Mouse (Mus musculus) cerebellum, adult 8-10 months (tissue): ENCODE measurements around the gene Zfp637.
A peak's percentile ranks its signal among the peaks of the same experiment; 100 is the strongest.
"Not testable (repeated sequence)": the region's sequence is repeated elsewhere in the genome, so short reads cannot be mapped to it uniquely, and the experiment has no call there.

Experiments
- DNase-seq: peaks from one replicate; pipeline ENCODE4 v3.0.0; 2022

Zfp637 gene

GRCm38 (mm10) chr6:117840686-117841510 is at the start of gene Zfp637:
Gene Zfp637, plus strand, starts transcription at chr6:117841180.
- peak; percentile 88 for DNase-seq

DNA sequence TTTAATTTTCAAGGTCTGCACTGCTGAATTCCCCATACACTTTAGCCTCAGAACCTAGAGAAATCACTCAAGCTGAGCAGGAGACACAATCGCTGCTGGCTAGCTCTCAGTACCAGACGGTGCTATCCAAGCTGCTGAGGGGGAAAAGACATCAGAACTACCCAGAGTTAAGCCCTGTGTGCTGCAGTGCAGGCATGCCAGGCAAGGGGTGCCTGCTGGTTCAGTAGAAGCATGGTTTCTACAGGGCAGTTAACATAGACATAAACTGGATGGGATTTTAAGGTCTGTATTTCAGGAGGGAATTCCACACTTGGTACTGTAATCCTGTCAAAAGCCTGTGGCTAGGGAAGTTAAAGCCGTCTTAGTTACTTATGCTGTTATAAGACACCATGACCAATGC is 45.7 kb upstream of the Zfp637 start:
- no peak for DNase-seq

- no peak for DNase-seq
Measured at GRCm38 (mm10) chr6:117800824-117801223, 40.2 kb upstream of the Zfp637 start.

GRCm38 (mm10) chr6:117801801-117802200 is 39.2 kb upstream of the Zfp637 start:
- peak; percentile 12 for DNase-seq

DNA sequence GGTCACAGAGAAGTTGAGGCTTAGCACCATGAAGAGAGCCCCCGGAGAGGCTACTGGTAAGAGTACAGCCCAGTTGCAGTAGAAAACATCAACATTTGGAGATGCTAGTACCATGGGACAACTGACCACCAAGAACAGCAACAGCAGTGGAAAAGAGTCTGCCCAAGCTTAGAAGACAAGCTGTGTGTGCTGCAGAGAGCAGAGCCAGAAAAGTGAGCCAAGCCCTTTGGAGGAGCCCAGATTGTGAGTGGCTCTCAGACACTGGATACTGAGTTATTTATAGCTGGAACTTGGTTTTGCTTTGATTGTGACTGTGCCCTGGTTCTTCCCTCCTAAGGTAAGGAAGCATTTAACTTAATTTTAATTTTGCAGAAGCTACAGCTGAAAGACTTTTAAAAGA is 33.2 kb upstream of the Zfp637 start:
- no peak for DNase-seq

DNA sequence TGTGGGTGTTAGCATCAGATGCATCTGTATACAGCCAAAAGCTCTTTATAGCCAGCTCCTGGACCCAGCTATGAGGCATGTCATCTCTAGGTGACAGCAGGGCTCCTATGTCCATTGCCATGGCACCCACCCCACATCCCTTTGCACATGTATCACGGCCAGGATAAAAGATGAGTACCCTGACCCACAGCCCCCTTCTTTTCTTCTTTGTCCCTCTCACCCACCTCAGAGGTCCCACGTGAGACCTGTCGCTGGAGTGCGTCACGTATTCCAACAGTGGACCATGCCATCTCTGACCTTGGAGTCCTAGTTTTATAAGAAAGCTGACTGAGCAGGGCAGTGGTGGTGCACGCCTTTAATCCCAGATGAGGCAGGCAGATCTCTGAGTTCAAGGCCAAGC is 31.2 kb upstream of the Zfp637 start:
- no peak for DNase-seq

DNA sequence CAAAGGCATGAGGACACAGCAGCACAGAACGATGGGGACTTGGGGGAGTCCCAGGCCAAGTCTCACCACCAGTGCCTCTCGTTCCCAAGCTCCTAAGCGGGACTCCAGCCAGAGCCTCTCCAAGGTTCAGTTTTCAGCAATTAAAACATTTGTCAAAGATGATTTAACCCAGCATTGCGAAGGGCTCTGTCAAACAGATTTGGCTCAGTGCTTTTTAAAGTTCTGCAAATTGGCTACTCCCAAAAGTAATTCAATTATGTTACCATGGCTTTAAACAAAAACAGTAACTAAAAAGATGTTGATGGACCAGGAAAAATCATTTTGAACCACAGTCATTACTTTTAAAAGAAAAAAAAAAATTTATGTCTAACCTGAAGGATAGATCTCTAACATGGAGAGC is 30.3 kb upstream of the Zfp637 start:
- no peak for DNase-seq

DNA sequence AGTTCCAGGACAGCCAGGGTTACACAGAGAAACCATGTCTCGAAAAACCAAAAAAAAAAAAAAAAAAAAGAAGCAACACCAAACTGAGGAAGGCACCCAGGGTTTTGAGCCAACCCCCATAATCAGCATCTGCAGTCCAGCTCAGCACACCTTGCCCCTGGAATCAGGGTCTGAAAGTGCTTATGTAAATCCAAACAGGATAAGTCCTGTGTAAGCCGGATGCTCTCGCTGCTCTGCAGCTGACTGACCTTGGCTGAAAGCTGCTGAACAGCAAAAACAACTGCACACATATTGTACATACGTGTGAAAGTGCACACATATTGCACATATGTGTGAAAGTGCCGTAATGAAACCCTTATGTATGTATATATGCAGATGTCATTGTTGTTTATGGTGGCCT is 29.7 kb upstream of the Zfp637 start:
- no peak for DNase-seq

DNA sequence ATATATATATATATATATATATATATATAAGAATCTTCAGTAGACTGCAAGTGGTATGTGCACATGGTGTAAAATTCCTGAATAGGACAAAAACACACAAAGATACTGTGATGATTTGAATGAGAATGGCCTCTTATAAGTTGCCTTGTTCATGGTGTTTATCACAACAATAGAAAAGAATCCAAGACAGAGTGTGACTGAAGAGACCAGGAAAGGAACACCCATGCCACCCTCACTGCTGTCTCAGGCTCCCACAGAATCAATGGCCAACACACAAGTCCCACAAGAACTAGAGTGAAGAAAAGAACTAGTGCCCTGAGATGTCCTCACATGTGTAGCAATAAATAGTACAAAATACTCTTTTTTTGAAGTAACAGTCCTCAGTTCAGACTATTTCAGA is 26.3 kb upstream of the Zfp637 start:
- no peak for DNase-seq

- DNase-seq: no peak
Measured at GRCm38 (mm10) chr6:117817108-117817541, 23.9 kb upstream of the Zfp637 start.

GRCm38 (mm10) chr6:117820327-117820726 is 20.7 kb upstream of the Zfp637 start:
- no peak for DNase-seq

- peak; percentile 54 for DNase-seq
Measured at GRCm38 (mm10) chr6:117825369-117825768, 15.6 kb upstream of the Zfp637 start.

DNA sequence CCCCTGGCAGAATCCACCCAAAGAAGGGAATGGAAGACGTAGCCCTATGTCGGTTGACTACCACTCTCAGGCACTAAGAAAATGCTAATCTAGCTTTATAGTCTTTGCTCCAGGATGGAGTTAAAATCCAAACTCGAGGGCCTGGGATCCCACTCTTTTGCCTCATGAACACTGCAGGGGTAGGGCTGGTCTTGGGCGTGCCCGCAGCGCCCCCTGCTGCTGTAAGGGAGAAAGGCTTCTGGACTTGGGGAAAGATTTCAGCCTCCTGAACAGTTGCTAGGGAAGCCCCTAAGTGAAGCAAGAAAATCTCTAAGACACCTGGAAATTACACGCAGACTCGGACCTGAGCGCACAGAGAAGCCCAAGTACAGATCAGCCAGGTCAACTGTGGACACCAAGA is 12.7 kb upstream of the Zfp637 start:
- peak; percentile 26 for DNase-seq

GRCm38 (mm10) chr6:117841511-117841955 is 553 bp downstream of the Zfp637 start:
- no peak for DNase-seq

GRCm38 (mm10) chr6:117844597-117844996 is 3.6 kb downstream of the Zfp637 start:
- DNase-seq: no peak

- DNase-seq: not testable (repeated sequence)
Measured at GRCm38 (mm10) chr6:117846671-117847070, 5.7 kb downstream of the Zfp637 start.

DNA sequence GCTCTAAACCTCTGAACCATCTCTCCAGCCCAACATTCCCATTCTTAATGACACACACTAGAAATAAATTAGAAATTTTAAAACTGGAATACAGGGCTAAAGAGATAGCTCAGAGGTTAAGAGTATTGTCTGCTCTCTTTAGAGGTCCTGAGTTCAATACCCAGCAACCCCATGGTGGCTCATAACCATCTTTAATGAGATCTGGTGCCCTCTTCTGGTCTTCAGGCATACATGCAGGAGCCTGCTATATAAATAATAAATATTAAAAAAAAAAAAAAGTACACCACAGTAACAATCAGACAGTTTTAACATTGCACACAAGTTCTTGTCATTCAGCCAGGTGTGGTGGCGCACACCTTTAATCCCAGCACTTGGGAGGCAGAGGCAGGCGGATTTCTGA is 6.8 kb downstream of the Zfp637 start:
- no peak for DNase-seq

- no peak for DNase-seq
Measured at GRCm38 (mm10) chr6:117848577-117848976, 7.6 kb downstream of the Zfp637 start.

DNA sequence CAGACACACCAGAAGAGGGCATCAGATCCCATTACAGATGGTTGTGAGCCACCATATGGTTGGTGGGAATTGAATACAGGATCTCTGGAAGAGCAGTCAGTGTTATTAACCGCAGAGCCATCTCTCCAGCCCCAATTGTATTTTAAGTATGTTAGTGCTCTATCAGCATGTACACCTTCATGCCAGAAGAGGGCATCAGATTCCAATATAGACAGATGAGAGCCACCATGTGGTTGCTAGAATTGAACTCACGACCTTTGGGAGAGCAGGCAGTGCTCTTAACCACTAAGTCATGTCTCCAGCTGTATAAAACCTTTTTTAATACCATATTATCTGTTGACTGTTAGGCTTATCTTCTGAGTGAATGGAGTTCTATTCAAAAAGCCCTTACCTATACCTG is 10.8 kb downstream of the Zfp637 start:
- DNase-seq: no peak

DNA sequence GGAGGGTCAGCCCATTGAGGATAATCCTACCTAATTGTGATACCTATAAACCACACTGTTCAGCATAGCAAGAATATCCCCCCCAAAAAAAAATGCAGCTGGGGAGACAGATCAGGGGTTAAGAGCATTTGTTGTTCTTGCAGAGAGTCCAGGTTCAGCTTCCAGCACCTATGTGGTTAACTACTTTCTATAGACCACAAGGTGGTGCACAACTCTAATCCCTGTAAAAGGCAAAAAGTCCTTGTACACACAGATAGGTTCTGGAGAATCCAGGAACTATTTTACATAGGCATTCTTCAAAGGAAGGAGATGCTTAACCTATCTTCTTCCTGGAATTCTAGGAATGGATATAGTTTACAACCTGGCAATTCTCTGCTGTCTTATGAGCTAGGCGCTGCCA is 17.0 kb downstream of the Zfp637 start:
- DNase-seq: no peak

GRCm38 (mm10) chr6:117861848-117862247 is 20.9 kb downstream of the Zfp637 start, which contains the start of gene Zfp239:
Gene Zfp239, plus strand, starts transcription at chr6:117862100.
- no peak for DNase-seq

DNA sequence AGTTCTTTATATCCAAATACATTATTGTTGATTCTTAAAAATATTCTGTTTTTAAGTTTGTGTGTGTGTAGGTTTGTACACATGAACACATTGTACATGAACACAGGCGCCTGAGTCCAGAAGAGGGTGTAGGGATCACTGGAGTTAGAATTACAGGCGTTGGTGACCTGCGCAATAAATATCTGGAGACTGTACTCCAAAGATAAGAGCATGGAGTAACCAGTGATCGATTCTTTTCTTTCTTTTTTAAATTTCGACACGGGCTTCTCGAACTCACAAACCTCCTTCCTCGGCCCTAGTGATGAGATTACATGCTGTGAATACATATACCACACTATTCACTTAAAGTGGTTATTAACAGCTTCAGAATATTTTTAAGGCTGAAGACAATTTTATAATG is 21.5 kb downstream of the Zfp637 start:
- no peak for DNase-seq

DNA sequence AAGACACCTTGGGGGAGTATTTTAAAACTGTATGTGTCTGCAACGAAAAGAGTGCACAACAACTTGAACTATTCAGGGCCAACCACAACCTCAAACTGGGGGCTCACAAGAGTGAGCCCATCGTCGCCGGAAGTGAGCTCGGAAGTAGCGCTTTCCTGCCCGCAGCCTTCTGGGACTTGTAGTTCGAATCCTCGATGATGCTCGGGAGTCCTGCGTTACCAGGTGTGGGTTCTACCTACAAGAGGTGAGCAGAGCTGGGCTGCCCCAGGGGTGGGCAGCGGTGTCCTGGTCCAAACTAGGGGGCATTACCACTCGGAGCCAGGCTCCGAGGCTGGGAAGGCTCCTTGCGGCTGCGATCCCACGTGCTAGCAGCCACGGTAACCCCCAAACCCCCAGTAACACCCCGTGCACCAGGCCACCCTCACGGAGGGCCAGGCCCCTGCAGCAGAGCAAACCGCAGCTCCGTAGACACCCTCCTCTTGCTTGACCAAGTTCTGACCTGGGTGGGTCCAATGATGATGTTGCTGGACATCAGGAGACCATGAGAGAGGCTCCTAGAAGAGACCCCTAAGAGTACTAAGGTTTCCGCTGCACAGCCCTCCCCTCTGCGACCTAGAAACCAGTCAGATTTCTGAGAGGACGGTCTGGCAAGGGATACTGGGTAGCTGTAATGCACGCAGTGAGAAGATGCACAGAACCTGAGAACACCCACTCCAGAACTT is 22.1 kb downstream of the Zfp637 start:
- peak; percentile 61 for DNase-seq

- DNase-seq: no peak
Measured at GRCm38 (mm10) chr6:117863751-117864150, 22.8 kb downstream of the Zfp637 start.
